Mouse (Mus musculus): ENCODE results near the gene Trim14. TPM values are rescaled to one million over a fixed set of nuclear protein-coding genes. Genes with fewer than 3 reads are reported as not detected.
A peak's percentile ranks its signal among the peaks of the same experiment; 100 is the strongest.

Gene Trim14
- polyA plus RNA-seq, 1 experiment from 2014 or later: 0.94 TPM

DNA sequence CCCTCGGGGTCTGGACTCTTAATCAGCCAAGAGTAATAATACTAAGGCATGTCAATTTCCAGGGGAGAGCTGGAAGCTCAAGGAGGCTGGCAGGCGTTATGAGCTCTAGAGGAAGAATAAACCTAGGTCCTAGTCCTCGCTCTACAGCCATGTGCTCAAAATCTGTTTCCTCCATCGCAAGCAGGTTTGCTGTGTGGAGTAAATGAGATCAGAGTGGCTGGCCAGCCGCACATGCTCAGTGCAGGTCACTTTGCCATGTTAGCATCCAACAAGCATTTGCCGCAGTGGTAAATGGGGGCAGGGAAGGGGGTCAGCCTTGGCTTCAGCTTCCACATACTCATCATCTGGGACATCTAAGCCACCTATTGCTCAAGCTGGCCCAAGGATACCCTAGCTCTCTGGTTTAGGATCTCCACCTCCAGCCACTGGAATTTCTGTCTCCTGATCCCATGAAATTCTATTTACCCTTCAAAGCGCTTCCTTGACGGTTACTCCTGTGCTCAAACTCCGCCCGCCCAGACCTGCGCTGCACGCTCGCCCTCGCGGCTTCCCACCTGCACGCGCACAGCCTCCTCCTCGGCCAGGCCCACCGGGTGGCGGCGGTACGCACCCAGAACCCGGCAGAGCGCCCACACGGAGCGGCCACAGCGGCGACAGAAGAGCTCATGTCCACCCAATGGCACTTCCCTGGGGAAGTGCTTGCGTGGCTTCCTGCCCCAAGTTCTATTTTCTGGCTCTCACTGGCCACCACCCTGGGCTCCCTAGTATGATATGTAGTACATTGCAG is 1.8 kb downstream of the Trim14 start:
- H3K9me3 ChIP-seq: no peaks in the 10 kb centered on the region
- H3K4me3 ChIP-seq: peak overlapping the region; percentile 34
- H3K4me1 ChIP-seq (replicated peaks): peaks cover 24% of the 10 kb centered on the region
- no peak overlapping the region for H3K27ac ChIP-seq
- DNase-seq (ENCODE audit: low spot score): no peak
- 11% methylated on average over 29 of the region's 29 CpGs for WGBS
- peaks cover 86% of the 10 kb centered on the region for H3K27me3 ChIP-seq (ENCODE audit: insufficient read depth, poor library complexity, severe bottlenecking)
- no peaks in the 10 kb centered on the region for H3K36me3 ChIP-seq

GRCm38 (mm10) chr4:46532926-46533325 is 3.0 kb downstream of the Trim14 start:
- Histone ChIP-seq H3K27ac (no peak overlapping the region), H3K27me3 (ENCODE audit: insufficient read depth, poor library complexity, severe bottlenecking) (peaks cover 77% of the 10 kb centered on the region), H3K4me3 (no peak overlapping the region), H3K4me1 (replicated peaks) (peaks cover 24% of the 10 kb centered on the region), H3K9me3 (no peaks in the 10 kb centered on the region), H3K36me3 (no peaks in the 10 kb centered on the region)
- no peak for DNase-seq (ENCODE audit: low spot score)
- WGBS: 80% methylated on average over 7 of the region's 7 CpGs

DNA sequence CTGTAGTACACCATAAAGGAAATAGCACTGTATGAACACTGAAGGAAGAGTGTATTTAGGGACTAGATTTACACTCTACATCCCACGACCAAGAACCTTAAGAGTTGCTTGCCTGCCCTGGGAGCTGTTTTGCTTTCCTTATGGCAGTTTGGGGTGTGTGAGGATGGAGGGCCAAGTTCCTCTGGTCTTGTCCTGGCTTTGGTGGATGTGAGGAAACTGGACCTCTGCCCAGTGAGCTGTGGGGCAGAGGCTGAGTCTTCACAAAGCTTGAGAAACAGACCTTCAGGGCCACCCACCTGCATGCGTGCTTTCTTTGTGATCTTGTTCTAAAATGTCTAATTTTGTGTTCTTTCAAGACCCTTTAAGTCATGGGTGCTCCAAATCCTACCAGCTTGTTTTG is 3.4 kb downstream of the Trim14 start:
- 83% methylated on average over 2 of the region's 2 CpGs for WGBS
- no peaks in the 10 kb centered on the region for H3K36me3 ChIP-seq
- no peak overlapping the region for H3K4me3 ChIP-seq
- DNase-seq (ENCODE audit: low spot score): no peak
- peaks cover 74% of the 10 kb centered on the region for H3K27me3 ChIP-seq (ENCODE audit: insufficient read depth, poor library complexity, severe bottlenecking)
- no peak overlapping the region for H3K27ac ChIP-seq
- H3K9me3 ChIP-seq: no peaks in the 10 kb centered on the region
- peaks cover 28% of the 10 kb centered on the region for H3K4me1 ChIP-seq (replicated peaks)

GRCm38 (mm10) chr4:46529722-46530121 is 6.2 kb downstream of the Trim14 start:
- Histone ChIP-seq H3K27me3 (ENCODE audit: insufficient read depth, poor library complexity, severe bottlenecking) (peaks cover 58% of the 10 kb centered on the region), H3K9me3 (no peaks in the 10 kb centered on the region), H3K36me3 (no peaks in the 10 kb centered on the region), H3K4me3 (no peak overlapping the region), H3K27ac (no peak overlapping the region), H3K4me1 (replicated peaks) (peaks cover 17% of the 10 kb centered on the region)
- DNase-seq (ENCODE audit: low spot score): no peak
- WGBS: 39% methylated on average over 7 of the region's 7 CpGs

- peaks cover 37% of the 10 kb centered on the region for H3K27me3 ChIP-seq (ENCODE audit: insufficient read depth, poor library complexity, severe bottlenecking)
- H3K9me3 ChIP-seq: no peaks in the 10 kb centered on the region
- H3K36me3 ChIP-seq: no peaks in the 10 kb centered on the region
- 7% methylated on average over 7 of the region's 7 CpGs for WGBS
- peaks cover 9% of the 10 kb centered on the region for H3K4me1 ChIP-seq (replicated peaks)
- peak overlapping the region; percentile 43 for H3K4me3 ChIP-seq
- no peak for DNase-seq (ENCODE audit: low spot score)
- peak overlapping the region; percentile 76 for H3K27ac ChIP-seq
Measured at GRCm38 (mm10) chr4:46527558-46527926, 8.4 kb downstream of the Trim14 start.

- no peaks in the 10 kb centered on the region for H3K36me3 ChIP-seq
- 29% methylated on average over 17 of the region's 17 CpGs for WGBS
- peaks cover 32% of the 10 kb centered on the region for H3K27me3 ChIP-seq (ENCODE audit: insufficient read depth, poor library complexity, severe bottlenecking)
- DNase-seq (ENCODE audit: low spot score): no peak
- H3K4me1 ChIP-seq (replicated peaks): peaks cover 9% of the 10 kb centered on the region
- peak overlapping the region; percentile 43 for H3K4me3 ChIP-seq
- H3K27ac ChIP-seq: peak overlapping the region; percentile 76
- no peaks in the 10 kb centered on the region for H3K9me3 ChIP-seq
Measured at GRCm38 (mm10) chr4:46526798-46527557, 9.0 kb downstream of the Trim14 start.

DNA sequence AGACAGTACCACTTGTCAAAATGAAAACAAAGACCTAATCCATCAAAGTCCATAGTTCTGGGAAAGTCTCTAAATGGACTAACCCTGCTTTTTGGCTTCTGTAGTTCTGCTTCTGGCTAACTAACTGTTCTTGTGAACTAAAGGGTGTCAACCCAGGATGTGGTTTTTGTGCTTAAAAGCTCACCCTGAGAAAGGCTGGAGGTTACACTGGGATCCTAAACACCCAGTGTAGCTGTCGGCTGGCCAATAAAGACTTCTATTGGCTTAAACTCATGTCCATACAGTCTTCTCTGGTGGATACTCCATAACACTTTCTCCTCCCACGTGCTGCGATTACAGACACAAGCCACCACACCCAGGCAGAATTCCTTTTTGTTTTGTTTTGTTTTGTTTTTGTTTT is 9.7 kb downstream of the Trim14 start:
- no peak overlapping the region for H3K27ac ChIP-seq
- WGBS: 87% methylated on average over 3 of the region's 3 CpGs
- no peak overlapping the region for H3K4me3 ChIP-seq
- no peaks in the 10 kb centered on the region for H3K9me3 ChIP-seq
- peaks cover 9% of the 10 kb centered on the region for H3K4me1 ChIP-seq (replicated peaks)
- peaks cover 30% of the 10 kb centered on the region for H3K27me3 ChIP-seq (ENCODE audit: insufficient read depth, poor library complexity, severe bottlenecking)
- no peak for DNase-seq (ENCODE audit: low spot score)
- H3K36me3 ChIP-seq: no peaks in the 10 kb centered on the region

DNA sequence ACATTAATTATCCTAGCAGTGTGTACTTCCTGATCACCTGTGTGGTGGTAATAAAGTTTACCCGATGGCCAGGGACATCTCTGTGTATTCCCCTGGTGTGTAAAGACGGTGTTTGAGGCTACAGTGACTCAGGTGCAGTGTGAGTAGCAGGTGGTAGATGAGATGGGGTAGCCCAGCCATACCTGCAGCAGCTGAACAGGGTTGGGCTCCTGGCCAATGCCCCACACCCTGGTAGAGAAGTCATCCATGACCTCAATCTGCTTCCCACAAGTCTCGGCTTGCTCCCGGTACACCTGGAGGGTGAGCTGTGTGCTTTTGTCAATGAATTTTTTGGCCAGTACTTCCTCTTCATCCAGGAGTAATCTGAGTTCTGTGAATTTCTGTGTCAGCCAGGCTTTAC is 12.6 kb downstream of the Trim14 start:
- Histone ChIP-seq H3K4me1 (replicated peaks) (peaks cover 16% of the 10 kb centered on the region), H3K27me3 (ENCODE audit: insufficient read depth, poor library complexity, severe bottlenecking) (peaks cover 22% of the 10 kb centered on the region), H3K9me3 (no peaks in the 10 kb centered on the region), H3K27ac (no peak overlapping the region), H3K36me3 (no peaks in the 10 kb centered on the region), H3K4me3 (no peak overlapping the region)
- WGBS: 91% methylated on average over 4 of the region's 4 CpGs
- no peak for DNase-seq (ENCODE audit: low spot score)

GRCm38 (mm10) chr4:46521457-46521856 is 14.5 kb downstream of the Trim14 start:
- 0 out of 2 replicates have a peak, but pooled peaks cover 7% of the 10 kb centered on the region for H3K4me1 ChIP-seq (replicated peaks)
- no peaks in the 10 kb centered on the region for H3K9me3 ChIP-seq
- 86% methylated on average over 10 of the region's 10 CpGs for WGBS

GRCm38 (mm10) chr4:46520491-46520890 is 15.4 kb downstream of the Trim14 start:
- H3K9me3 ChIP-seq: no peaks in the 10 kb centered on the region
- 0 out of 2 replicates have a peak, but pooled peaks cover 7% of the 10 kb centered on the region for H3K4me1 ChIP-seq (replicated peaks)
- H3K27me3 ChIP-seq (ENCODE audit: insufficient read depth, poor library complexity, severe bottlenecking): peaks cover 9% of the 10 kb centered on the region; the same call in 1 of the 2 replicates
- DNase-seq (ENCODE audit: low spot score): no peak
- H3K27ac ChIP-seq: no peak overlapping the region
- WGBS: 88% methylated on average over 2 of the region's 2 CpGs
- no peaks in the 10 kb centered on the region for H3K36me3 ChIP-seq
- H3K4me3 ChIP-seq: no peak overlapping the region

More at GRCm38 (mm10) chr4:46521457-46521856, 14.5 kb downstream of the Trim14 start:
- Histone ChIP-seq H3K27me3 (ENCODE audit: insufficient read depth, poor library complexity, severe bottlenecking) (peaks cover 11% of the 10 kb centered on the region; the same call in 1 of the 2 replicates), H3K36me3 (no peaks in the 10 kb centered on the region), H3K27ac (no peak overlapping the region), H3K4me3 (no peak overlapping the region)
- DNase-seq (ENCODE audit: low spot score): no peak

GRCm38 (mm10) chr4:46507736-46508460 is 28.0 kb downstream of the Trim14 start:
- Histone ChIP-seq H3K9me3 (no peaks in the 10 kb centered on the region), H3K4me1 (replicated peaks) (peaks cover 18% of the 10 kb centered on the region), H3K27ac (no peak overlapping the region), H3K36me3 (peaks cover 14% of the 10 kb centered on the region), H3K27me3 (ENCODE audit: insufficient read depth, poor library complexity, severe bottlenecking) (peaks cover 41% of the 10 kb centered on the region), H3K4me3 (peak overlapping the region; percentile 66)
- DNase-seq (ENCODE audit: low spot score): peak; percentile 69
- 12% methylated on average over 16 of the region's 16 CpGs for WGBS

DNA sequence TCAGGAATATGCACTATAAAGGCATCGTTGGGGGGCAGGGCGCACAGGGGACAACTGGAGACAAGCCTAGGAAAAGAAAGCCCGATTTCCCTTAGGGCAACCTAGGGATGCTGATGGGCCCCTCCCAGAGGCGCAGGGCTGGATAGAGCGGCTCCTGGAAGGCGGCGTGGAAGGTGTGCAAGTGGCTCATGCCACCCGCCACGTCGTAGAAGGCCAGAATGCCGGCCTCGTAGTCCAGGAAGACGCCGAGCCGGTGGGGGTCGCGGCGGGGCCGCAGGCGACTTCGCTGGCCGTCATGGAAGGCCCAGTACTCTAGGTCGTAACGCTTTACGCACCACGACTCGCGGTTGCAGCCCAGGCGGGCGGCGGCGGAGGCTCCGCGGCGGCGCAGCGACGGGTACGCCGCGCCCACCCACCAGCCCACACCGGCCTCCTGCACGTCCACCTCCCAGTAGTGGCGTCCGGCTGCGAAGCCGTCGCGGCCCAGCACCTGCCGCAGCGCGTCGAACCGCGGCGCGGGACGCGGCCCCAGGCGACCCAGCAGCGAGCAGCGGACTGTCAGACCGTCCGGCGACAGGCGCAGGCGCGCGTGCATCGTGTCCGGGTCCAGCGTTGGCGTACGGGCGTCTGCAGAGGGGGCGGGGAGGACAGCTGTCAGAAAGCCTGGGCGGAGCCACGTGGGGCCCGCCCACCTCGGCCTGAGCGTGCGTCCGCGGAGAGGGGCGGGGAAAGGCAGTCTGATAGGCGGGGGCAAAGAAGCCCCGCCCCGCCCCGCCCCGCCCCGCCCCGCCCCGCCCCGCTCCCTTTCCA is 28.9 kb downstream of the Trim14 start:
- peak overlapping the region; percentile 77 for H3K27ac ChIP-seq
- WGBS: under 1% methylated on average over 94 of the region's 94 CpGs

More for the DNA sequence above, 28.9 kb downstream of the Trim14 start:
- peaks cover 50% of the 10 kb centered on the region for H3K27me3 ChIP-seq (ENCODE audit: insufficient read depth, poor library complexity, severe bottlenecking)
- H3K4me1 ChIP-seq (replicated peaks): peaks cover 24% of the 10 kb centered on the region
- H3K4me3 ChIP-seq: peak overlapping the region; percentile 66
- no peaks in the 10 kb centered on the region for H3K9me3 ChIP-seq
- H3K36me3 ChIP-seq: peaks cover 23% of the 10 kb centered on the region
- peak; percentile 95 for DNase-seq (ENCODE audit: low spot score)
